Mouse (Mus musculus) lung, adult 2 months (tissue): ENCODE data around the gene Gmds.

Source experiments
- CTCF ChIP-seq: fragments of 200-500 bp; IDR thresholded peaks from 2 replicates; pipeline ENCODE4 v1.5.1; 2011; ENCODE audit warnings: mild to moderate bottlenecking, low read length, control low read depth; ENCODE audit not compliant: insufficient read depth
- POLR2A ChIP-seq: fragments of 200-500 bp; IDR thresholded peaks from 2 replicates; pipeline ENCODE4 v1.6.1; 2011; ENCODE audit warnings: low read depth, mild to moderate bottlenecking, control low read depth, low read length, borderline replicate concordance; ENCODE audit errors: extremely low read depth

DNA sequence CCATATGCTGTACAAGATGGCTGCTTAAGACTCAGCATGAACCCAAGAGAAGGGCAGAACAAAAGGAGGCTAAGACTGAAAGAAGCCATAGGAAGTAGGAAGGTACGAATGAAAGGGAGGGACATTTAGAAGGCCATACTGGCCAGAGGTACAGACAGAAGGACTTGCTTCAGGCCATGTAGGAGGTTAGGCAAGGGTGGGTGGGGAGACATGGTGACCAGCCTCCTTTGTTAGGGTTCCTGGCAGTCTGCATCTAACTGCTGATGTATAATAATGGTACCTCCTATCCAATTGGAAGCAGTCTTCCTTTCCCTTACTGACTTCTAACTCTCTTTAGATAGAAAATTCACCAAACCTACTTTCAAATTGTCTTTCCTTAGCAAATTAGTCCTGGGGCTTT lies 432.0 kb downstream of the Gmds start:
- TF ChIP-seq CTCF (no peak), POLR2A (no peak)
